Mouse (Mus musculus): ENCODE data around the gene Med15.
"Not testable (repeated sequence)": the region's sequence is repeated elsewhere in the genome, so short reads cannot be mapped to it uniquely, and the experiment has no call there.

The Med15 gene

DNA sequence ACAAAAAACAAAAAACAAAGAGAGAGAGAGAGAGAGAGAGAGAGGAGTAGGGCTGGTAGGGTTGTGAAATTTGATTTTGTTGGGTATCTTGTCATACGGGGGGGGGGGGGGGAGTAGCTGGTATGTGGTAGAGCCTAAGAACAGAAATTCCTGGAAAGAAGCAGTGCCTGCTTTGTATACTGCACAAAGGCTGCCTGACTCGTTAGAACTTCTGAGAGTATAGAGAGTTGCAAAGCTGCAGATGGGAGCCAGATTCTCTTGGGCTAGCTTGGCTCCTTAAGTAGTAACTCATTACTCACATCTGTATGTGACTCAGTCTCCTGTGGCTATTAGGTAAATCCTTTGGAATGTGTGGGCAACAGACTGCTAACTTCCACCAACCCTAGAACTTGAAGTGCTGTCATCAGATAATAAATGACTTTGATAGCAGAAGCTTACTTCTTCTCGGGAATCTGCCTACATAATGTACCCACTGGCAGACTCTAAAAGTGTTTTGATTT is at the start of gene Med15:
TSS of gene Med15 (minus strand) at position 51 of the 500 bp plus-strand sequence.
- DNase-seq (ENCODE audit: low spot score in 2 of 2), result no peak

DNA sequence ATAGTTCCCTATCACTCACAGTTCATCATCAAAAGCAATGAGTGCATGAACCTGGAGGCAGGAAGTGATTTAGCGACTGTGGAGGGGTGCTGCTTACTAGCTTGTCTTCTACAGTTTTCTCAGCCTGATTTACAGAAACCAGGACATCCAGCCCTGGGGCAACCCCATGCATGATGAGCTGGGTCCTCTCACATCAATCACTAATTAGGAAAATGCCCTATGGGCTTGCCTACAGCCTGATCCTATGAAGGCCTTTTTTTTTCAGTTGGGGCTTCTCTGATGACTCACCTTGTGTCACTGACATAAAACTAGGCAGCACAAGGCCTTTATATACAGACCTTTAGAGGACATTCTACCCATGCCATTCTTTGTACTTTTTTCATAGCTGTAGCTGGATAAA is 47.0 kb upstream of the Med15 start:
- DNase-seq (ENCODE audit: low spot score in 2 of 2), result no peak

DNA sequence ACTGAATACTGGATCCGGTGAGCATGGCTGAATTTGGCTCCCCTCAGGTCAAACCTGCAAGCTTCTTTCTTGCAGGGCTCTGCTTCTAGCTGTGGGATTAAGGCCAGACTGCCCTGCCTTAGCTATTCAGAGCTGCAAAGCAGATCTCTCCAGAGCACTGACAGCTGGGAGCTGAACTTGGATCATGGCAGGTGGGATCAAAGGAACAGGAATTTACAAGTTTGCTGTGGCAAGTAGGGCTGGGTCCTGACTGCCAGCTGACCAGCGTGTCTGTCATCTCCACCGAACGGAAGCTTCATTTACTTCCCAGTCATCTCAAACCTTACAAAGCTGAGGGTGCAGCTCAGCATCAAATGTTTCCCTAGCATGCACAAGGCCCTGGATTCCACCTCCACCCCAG is 45.5 kb upstream of the Med15 start:
- DNase-seq (ENCODE audit: low spot score in 2 of 2), result no peak

DNA sequence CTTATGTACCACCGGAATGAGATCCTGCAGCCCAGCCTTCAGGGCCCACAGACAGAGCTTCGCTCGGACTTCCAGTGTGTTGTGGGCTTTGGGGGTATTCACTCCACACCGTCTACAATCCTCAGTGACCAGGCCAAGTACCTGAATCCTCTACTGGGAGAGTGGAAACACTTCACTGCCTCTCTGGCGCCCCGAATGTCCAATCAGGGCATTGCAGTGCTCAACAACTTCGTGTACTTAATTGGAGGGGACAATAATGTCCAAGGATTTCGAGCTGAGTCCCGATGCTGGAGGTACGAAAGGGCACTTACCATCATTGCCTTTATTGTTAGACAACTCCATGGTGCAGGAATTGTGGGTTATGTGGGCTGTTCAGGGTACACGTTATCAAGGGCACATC is 44.1 kb upstream of the Med15 start:
- peak in 1 of 2 experiments; percentile 38 for DNase-seq (ENCODE audit: low spot score in 2 of 2)

DNA sequence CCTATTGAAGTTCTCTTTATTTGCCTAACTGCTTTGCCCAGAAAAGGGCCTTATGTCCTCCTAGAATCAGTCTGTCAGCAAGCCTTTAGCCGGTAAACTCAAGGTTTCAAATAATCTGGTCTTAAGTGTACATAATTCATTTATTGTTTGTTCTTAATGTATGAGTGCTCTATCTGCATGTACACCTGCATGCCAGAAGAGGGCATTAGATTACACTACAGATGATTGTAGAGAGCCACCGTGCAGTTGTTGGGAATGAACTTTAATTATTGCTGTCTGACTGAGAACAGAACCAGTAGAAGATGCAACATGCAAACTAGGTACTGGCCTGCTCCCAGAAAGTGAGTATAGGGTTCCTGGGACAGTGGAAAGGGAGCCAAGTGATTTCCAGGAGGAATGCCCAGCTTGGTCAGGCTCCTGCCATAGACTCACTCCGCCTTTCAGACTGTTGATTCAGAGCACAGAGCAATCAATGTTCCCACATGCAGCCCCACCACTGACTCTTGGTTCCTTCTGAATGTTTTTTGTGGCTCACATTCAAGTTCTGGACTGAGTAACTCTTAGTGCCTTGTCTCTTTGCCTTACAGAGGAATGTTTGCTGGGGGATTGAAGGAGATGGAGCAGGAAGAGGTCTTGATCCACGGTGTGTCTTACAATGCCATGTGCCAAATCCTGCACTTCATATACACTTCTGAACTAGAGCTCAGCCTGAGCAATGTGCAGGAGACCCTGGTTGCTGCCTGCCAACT is 38.6 kb upstream of the Med15 start:
- no peak for DNase-seq (ENCODE audit: low spot score in 2 of 2)

DNA sequence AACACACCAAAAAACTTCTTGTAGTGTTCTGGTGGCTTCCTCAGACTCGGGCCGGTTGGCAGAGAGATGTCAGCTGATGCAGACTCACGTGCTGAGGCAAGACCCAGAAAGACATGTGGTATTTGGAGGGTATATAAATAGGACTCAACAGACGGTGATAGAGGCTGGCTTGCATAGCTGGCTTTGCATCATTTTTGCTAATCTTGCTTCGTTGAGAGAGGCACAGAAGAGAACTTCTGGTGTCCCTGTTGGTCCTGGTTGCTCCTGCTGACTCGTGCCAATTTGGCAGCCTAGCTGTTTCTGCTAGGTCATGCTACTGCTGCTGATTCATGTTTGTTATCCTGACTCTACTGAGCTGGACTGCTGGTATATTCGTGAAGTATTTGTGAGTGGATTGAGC is 36.1 kb upstream of the Med15 start:
- DNase-seq (ENCODE audit: low spot score in 2 of 2), result peak; percentile 9 to 14

DNA sequence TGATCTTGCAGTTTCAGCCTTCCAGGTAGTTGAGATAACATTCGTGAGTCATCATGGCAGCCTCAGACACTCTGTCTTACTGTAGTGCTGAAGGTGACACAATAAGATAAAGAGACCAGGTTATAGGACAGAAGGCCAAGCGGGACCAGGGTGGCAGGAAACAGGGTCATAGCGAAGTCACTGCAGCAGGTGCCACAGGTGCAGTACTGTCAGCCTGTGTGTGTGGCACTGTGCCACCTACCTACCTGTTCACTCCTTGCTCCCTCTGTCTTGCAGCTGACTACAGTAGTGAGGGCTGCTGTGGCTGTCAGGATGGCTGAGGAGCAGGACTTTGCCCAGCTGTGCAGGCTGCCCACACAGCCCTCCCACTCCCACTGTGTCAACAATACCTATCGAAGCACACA is 31.4 kb upstream of the Med15 start:
- no peak for DNase-seq (ENCODE audit: low spot score in 2 of 2)

DNA sequence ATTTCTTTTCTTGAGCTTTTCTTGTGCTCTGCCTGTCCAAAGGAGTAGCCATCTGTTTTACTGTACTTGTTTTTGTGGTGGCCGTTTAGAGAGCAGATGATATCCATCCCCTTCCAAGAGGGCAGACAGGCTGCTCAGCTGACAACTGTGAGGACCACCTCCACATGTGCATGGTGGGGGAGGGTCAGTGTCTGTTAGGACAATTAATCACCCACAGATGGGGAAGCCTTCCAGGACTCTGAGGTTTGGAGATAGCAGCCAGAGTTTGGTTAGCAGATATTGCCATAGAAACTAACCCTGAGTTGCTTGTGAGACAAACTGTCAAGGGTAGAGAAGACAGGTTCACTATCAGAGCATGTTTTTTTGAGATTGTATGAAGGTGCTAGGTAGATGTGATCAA is 28.4 kb upstream of the Med15 start:
- no peak for DNase-seq (ENCODE audit: low spot score in 2 of 2)

DNA sequence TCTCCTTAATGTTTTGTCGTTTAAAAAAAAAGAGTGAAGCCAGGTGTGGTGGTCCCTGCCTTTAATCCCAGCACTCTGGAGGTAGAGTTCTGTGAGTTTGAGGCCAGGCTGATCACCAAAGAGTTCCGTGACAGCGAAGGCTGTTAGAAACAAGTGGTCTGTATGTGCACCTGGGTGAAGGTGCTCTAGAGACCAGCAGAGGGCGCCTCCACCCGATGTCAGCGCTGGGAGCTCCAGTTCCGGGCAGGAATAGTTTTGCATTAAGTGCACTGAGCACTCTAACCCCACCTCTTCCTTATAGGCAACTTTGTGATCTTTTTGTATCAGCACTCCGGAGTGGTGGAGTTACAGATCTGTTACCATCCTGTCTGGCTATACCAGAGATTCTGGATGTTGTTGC is 28.0 kb upstream of the Med15 start:
- peak; percentile 24 for DNase-seq (ENCODE audit: low spot score in 2 of 2)

DNA sequence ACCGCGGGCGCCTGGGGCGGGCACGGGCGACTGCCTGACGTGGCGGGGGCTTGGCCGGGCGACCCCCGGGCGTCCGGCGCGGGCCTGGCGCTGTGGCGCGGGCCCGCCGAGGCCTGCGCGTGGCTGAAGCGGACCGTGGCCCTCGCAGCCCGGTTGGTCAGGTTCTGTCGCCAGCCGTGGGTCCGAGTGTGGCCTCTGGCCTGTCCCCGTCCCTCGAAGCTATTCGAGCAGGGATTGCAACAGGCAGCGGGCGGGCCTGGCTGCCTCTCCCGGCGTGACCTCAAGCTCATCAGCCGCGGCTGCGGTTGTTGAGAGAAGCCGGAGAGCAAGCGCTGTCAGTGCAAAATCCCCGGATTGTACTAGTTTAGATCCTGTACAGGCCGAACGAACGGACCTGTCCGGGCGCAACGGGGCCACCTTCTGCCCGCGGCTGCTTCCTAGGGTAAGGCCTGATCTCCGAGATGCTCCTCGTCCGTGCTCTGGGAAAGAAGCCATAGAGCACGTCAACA is 27.2 kb upstream of the Med15 start:
- peak; percentile 33 to 44 for DNase-seq (ENCODE audit: low spot score in 2 of 2)

DNA sequence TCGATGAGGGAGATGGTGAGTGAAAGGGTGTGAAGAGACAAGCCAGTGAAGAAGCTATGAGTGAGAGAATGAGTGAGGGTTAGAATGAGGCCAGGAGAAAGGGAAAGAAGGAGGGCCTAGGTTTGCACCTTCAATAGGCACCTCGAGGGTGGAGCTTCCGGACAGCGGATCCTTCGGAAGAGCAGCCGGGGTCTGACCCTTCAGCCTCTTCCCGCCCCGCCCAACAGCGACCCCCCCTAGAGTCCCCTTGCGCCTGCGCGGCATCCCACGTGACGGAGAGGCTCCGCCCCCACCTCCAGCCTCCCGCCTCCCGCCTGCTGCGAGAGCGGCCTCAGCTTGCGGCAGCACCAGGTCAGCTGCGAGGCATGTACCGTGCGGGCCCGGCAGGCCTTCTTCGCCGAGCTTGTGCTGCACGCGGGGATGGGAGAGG is 26.7 kb upstream of the Med15 start, which contains the start of gene Klhl22:
TSS of gene Klhl22 (plus strand) at position 275 of the 430 bp plus-strand sequence.
- peak; percentile 87 to 90 for DNase-seq (ENCODE audit: low spot score in 2 of 2)

DNA sequence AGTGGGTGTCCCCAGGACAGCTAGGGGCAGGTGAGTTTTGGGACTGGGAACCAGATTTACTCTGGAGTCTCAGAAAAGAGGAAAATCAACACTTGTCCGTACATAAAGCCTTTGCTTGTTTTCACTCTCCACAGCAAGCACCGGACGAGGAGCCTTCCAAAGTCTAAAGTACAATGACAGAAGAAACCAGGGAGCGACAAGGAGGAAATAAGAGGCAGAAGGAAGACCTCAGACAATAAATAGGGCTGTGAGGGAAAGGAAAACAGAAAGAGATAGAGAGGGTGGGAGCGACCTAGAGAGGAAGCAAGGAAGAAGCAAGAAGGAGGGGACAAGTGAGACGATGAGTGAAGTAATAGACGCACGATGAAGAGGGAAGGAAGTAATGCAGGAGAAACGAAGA is 26.2 kb upstream of the Med15 start:
- DNase-seq (ENCODE audit: low spot score in 2 of 2), result no peak

DNA sequence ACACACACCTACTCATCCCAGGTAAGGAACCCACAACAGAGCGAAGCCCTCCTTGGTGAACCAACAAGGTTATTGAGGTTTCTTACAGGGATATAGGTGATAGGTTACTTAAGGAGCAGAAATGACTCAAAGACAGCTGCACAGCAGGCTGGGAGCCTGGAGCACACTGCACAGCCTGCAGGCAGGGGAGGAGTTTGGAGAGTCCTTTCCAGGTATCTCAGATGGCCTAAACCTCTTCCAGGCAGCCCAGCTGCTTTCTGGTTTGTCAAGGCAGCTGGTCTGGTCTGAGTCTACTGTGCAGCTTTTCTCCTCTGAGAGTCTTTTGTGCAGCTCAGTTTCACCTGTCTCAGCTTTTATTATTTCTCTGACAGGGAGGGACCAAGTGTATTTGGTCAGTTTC is 25.1 kb upstream of the Med15 start:
- no peak for DNase-seq (ENCODE audit: low spot score in 2 of 2)

DNA sequence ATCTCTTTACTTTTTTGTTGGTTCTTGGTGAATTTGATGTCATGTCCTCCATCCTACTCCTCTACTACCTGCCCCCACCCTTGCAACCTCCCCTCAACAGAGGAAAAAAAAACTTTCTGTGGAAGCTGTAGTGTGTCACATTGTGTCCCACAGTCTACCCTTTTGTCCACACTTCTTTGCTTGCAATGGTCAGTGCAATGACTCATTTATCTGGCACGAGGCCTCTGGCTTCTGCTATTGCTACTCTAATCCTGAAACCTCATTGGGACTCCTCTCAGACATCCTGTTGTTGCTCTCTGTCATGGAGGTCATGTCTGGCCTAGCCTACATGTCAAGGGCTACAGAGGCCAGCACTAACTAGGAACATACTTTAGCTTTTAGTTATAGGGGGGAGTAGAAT is 21.0 kb upstream of the Med15 start:
- DNase-seq (ENCODE audit: low spot score in 2 of 2), result no peak

DNA sequence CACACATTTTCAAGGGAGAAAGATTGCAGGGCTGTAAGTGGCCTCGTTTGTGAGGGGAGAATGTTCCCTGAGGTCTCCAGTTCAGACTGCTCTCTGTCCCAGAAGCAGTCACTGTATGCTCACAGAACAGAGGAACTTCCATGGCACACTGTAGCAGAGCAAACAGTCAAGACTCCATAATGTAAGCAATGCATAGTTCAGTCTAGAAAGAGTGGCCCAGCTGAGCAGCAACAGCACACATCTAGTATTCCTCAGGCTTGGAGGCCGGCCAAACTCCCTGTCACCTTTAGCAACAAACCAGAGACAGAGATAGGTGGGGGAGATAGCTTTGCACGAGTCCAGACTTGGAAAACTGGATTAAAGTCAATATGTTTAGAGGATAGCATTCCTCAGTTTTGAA is 20.3 kb upstream of the Med15 start:
- DNase-seq (ENCODE audit: low spot score in 2 of 2), result no peak

DNA sequence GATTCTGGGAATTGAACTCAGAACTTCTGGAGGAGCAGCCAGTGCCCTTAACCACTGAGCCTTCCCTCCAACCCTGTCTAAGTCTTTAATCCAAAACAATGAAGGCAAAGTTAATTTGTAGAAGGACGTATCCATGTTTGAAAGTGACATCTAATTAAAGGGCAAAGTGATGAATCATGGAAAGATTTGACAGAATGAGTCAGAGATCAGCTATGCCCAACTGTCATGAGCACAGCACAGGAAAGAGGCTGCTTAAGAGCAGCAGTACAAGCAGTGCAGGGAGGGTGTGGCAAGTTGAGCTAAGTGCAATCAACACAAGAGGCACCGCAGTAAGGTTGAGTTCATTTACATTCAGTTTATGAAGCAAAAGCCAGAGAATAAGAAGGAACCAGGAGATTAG is 12.4 kb upstream of the Med15 start:
- no peak for DNase-seq (ENCODE audit: low spot score in 2 of 2)

DNA sequence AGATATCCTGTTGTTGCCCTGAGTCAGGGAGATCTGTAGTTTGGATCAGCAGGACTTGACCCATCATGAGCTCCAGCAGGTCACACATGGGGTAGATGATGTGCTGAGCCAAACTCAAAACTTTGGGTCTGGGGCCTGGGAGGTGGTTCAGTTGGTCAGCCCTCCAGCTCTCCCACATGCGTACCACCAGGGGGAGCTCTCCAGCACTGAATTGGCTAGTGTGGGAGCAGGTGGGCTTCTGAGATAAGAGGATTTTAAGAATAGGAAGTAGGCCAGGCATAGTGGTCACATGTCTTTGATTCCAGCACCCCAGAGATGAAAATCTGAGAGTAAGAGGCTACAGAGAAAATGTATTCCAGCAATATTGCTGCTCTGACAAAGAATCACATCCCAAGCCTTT is 11.8 kb upstream of the Med15 start:
- no peak for DNase-seq (ENCODE audit: low spot score in 2 of 2)

DNA sequence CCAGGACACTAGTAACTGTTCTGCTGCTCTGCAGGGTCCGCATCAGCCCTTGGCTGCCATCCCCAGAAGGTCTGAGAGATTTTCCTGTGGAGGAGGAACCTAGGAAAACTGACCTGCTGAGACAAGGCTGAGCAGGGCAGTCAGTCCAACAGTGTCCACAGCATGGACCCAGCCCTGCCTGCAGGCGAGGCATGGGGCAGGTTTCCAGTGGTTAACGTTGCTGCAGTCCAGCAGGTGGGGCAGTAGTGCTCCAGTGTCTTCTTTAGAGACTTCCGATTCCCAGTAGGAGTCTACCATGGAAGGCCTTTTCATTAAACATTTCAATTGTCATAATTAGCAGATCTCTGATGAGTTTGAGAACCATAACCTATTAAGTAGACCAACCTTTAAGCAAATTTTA is 10.6 kb upstream of the Med15 start:
- DNase-seq (ENCODE audit: low spot score in 2 of 2), result no peak

DNA sequence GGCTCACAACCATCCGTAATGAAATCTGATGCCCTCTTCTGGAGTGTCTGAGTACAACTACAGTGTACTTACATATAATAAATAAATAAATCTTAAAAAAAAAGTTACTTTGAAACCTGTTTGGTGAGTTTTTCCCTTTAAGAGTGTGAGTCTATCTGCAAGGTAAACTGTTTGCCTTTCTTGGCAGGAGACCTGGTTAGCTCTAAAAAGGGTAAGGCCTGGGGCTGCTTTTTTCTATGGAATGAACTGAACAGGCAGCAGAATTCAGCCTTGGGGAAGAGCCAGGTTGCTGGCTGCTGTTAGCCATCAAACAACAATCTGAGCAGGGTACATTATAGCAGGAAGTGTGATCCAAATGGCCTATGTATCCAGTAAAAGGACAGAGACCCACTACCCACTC is 10.1 kb upstream of the Med15 start:
- no peak for DNase-seq (ENCODE audit: low spot score in 2 of 2)

DNA sequence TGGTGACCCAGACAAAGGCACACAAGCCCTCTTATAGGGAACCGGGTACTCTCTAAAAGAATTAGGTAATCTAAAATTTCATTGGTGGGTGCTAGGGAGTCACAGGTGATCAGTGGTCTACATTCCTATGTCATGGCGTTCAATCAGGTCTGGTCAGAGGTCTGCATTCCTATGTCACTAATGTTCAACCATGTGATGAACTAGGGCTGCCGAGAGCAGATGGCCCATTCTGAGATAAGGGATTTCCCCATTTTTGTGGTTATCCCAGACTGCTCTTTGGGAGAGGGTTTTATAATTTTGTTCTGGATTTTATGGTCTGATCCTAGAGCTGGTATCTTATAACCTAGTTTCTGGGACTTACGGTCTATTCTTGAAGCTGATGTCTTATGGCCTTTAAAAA is 7.4 kb upstream of the Med15 start:
- DNase-seq (ENCODE audit: low spot score in 2 of 2), result no peak

DNA sequence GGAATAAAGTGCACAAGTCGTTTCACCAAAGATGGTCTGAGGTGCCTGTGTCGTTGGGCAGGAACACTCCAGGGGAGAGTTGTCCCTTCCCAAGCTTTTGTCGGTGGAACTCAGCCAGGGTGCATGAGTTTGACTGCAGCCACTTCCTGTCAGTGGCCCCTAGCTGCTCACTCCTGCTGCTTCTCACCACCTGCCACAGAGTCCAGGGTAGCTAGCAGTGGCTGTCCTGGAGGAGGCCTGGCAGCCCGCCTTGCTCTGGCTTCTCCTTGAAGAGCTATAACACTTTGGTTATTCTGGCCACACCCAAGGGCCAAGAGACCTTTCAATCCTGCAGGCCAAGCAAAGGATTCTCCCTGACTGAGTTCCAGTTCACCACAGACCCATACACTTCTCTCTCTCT is 3.5 kb upstream of the Med15 start:
- no peak for DNase-seq (ENCODE audit: low spot score in 2 of 2)

DNA sequence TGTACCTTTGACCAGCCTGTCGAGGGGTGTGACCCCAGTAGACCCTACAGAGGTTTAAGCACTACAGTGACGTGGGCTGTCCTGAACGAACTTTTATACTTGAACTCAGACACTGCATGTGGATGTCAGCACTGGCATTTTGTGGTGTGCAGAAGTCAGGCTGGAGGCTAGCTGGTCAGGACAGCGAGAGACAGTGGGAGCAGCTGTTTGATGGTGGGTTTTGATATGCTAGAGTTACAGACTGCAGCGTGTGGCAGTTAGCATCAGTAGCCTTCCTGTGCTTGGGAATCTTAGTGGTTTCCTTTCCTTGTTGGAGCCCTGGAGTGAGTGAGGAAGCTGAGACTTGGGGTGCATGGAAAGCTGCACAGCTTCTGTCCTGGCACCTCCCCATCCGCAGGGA is 2.2 kb upstream of the Med15 start:
- DNase-seq (ENCODE audit: low spot score in 2 of 2), result not testable (repeated sequence)

DNA sequence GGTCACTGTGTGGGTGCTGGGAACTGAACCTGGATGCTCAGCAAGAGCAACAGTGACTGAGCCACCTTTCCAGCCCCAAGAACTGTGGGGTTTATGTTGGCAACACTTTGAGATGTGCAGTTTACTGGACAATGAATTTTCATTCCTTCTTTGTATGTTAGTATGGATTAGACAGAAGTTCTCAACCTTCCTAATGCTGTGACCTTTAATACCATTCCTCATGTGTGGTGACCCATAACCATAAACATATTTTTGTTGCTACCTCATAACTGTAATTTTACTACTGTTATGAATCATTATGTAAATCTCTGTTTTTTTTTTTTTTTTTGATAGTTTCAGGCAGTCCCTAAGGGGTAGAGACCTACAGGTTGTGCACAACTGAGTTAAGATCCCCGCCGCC is 955 bp upstream of the Med15 start:
- no peak for DNase-seq (ENCODE audit: low spot score in 2 of 2)

DNA sequence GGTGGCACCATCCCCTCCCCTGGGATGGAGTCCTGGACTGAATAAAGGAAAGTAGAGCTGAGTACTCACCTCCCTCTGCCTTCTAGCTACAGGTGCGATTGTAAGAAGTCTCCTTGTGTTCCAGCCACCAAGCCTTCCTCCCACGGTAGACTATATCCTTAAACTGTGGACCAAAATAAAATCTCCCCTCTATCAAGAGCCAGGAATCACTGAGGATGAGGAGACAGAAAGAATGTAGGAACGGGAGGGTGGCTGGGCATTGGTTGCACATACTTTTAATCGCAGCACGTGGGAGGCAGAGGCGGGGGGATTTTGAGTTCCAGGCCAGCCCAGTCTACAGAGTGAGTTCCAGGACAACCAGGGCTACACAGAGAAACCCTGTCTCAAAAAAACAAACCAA is 260 bp downstream of the Med15 start:
- no peak for DNase-seq (ENCODE audit: low spot score in 2 of 2)
